Mouse (Mus musculus) intestine, embryonic 15.5 days (tissue): ENCODE measurements around the gene Mreg. TPM values are rescaled to one million over a fixed set of nuclear protein-coding genes. Genes with fewer than 3 reads are reported as not detected.
A peak's percentile ranks its signal among the peaks of the same experiment; 100 is the strongest.
"Not testable (repeated sequence)": the region's sequence is repeated elsewhere in the genome, so short reads cannot be mapped to it uniquely, and the experiment has no call there.

ENCODE experiments used
- ATAC-seq: fragments of 200-750 bp; cut with Nextera tagmentation; 2 replicates; pipeline ENCODE4 v1.8.0; 2017; ENCODE audit warnings: moderate TSS enrichment, moderate library complexity
- H3K27ac ChIP-seq: fragments of 300-500 bp; sonication (generic); 2 replicates; pipeline ENCODE4 v1.5.1; 2015; ENCODE audit warnings: mild to moderate bottlenecking, inconsistent platforms
- H3K27me3 ChIP-seq: fragments of 300-500 bp; sonication (generic); replicated peaks from 2 replicates; pipeline ENCODE4 v1.6.1; 2015; ENCODE audit warnings: inconsistent platforms
- H3K36me3 ChIP-seq: fragments of 300-500 bp; sonication (generic); 2 replicates; pipeline ENCODE4 v1.6.1; 2015; ENCODE audit warnings: inconsistent platforms
- H3K4me1 ChIP-seq: fragments of 300-500 bp; sonication (generic); replicated peaks from 2 replicates; pipeline ENCODE4 v1.6.1; 2015; ENCODE audit warnings: inconsistent platforms
- H3K4me2 ChIP-seq: fragments of 300-500 bp; sonication (generic); replicated peaks from 2 replicates; pipeline ENCODE4 v1.6.1; 2015; ENCODE audit warnings: mild to moderate bottlenecking, inconsistent platforms
- H3K4me3 ChIP-seq: fragments of 300-500 bp; sonication (generic); replicated peaks from 2 replicates; pipeline ENCODE4 v1.5.1; 2015; ENCODE audit warnings: inconsistent platforms
- H3K9ac ChIP-seq: fragments of 300-500 bp; sonication (generic); 2 replicates; pipeline ENCODE4 v1.6.1; 2015; ENCODE audit warnings: inconsistent platforms
- H3K9me3 ChIP-seq: fragments of 300-500 bp; sonication (generic); 2 replicates; pipeline ENCODE4 v1.6.1; 2016; ENCODE audit warnings: inconsistent platforms
- WGBS: fragments of 180-500 bp; shearing (Covaris S2); methylation state at CpG from one replicate; pipeline ENCODE4 v1.1.7; 2015; 5-methylcytosine and 5-hydroxymethylcytosine counted together
- polyA plus RNA-seq: library from polyadenylated mRNA; unstranded; fragments of >200 nt; fragmentation: Nextera tagmentation; extraction: Ambion mirVana; gene quantifications from 2 replicates; pipeline ENCODE4 v1.2.1, GENCODE M21; 2015

Gene Mreg
- 8.5 and 9.4 TPM in 2 replicates for polyA plus RNA-seq

- peak within 1 kb of the TSS; percentile 77 for H3K4me3 ChIP-seq
- no peaks in the 10 kb centered on the region for H3K36me3 ChIP-seq
- H3K27me3 ChIP-seq, result no peaks in the 10 kb centered on the region
- H3K9me3 ChIP-seq, result no peaks in the 10 kb centered on the region
- WGBS, result under 1% methylated on average over 84 of the region's 89 CpGs
- peak; percentile 85 for ATAC-seq
- no peak within 1 kb of the TSS for H3K27ac ChIP-seq
- H3K4me1 ChIP-seq, result peaks cover 5% of the 10 kb centered on the region; the same call in 1 of the 2 replicates
- peak within 1 kb of the TSS; percentile 97 for H3K4me2 ChIP-seq
- peak within 1 kb of the TSS; percentile 77 for H3K9ac ChIP-seq
Observed at GRCm38 (mm10) chr1:72211701-72212699, at the start of gene Mreg. Mreg (minus strand) TSS chr1:72212307.

- no peak overlapping the region for H3K27ac ChIP-seq
- no peaks in the 10 kb centered on the region for H3K27me3 ChIP-seq
- H3K4me3 ChIP-seq, result no peak overlapping the region
- no peaks in the 10 kb centered on the region for H3K36me3 ChIP-seq
- peaks cover 3% of the 10 kb centered on the region for H3K4me1 ChIP-seq
- H3K9ac ChIP-seq, result no peak overlapping the region
- H3K4me2 ChIP-seq, result peak overlapping the region; percentile 57; the same call in 1 of the 2 replicates
- H3K9me3 ChIP-seq, result no peaks in the 10 kb centered on the region
- whole genome bisulfite sequencing, result 84% methylated on average over 9 of the region's 9 CpGs
- no peak for ATAC-seq
Observed at GRCm38 (mm10) chr1:72256381-72257256, 44.5 kb upstream of the Mreg start.

GRCm38 (mm10) chr1:72255854-72256175, 43.7 kb upstream of the Mreg start:
- H3K36me3 ChIP-seq, result no peaks in the 10 kb centered on the region
- no peaks in the 10 kb centered on the region for H3K27me3 ChIP-seq
- ATAC-seq, result no peak
- H3K9me3 ChIP-seq, result no peaks in the 10 kb centered on the region
- 29% methylated on average over 11 of the region's 11 CpGs for WGBS
- H3K4me2 ChIP-seq, result peak overlapping the region; percentile 57
- H3K4me3 ChIP-seq, result no peak overlapping the region
- no peak overlapping the region for H3K9ac ChIP-seq
- H3K27ac ChIP-seq, result peak overlapping the region; percentile 81
- peaks cover 3% of the 10 kb centered on the region for H3K4me1 ChIP-seq

- H3K4me1 ChIP-seq, result peaks cover 3% of the 10 kb centered on the region
- H3K27me3 ChIP-seq, result no peaks in the 10 kb centered on the region
- WGBS, result 1% methylated on average over 15 of the region's 15 CpGs
- no peaks in the 10 kb centered on the region for H3K9me3 ChIP-seq
- ATAC-seq, result peak; percentile 92
- H3K4me3 ChIP-seq, result peak overlapping the region; percentile 40
- H3K27ac ChIP-seq, result peak overlapping the region; percentile 91
- no peaks in the 10 kb centered on the region for H3K36me3 ChIP-seq
- peak overlapping the region; percentile 57 for H3K4me2 ChIP-seq
- H3K9ac ChIP-seq, result no peak overlapping the region
Observed at GRCm38 (mm10) chr1:72255062-72255853, 43.2 kb upstream of the Mreg start.

GRCm38 (mm10) chr1:72254545-72255061, 42.5 kb upstream of the Mreg start:
- peak overlapping the region; percentile 57 for H3K4me2 ChIP-seq
- peak overlapping the region; percentile 51 for H3K9ac ChIP-seq
- H3K36me3 ChIP-seq, result no peaks in the 10 kb centered on the region
- peak; percentile 93 for ATAC-seq
- no peaks in the 10 kb centered on the region for H3K27me3 ChIP-seq
- H3K9me3 ChIP-seq, result no peaks in the 10 kb centered on the region
- H3K27ac ChIP-seq, result peak overlapping the region; percentile 91
- peaks cover 3% of the 10 kb centered on the region for H3K4me1 ChIP-seq
- H3K4me3 ChIP-seq, result peak overlapping the region; percentile 40
- under 1% methylated on average over 35 of the region's 35 CpGs for WGBS

GRCm38 (mm10) chr1:72253881-72254491, 41.9 kb upstream of the Mreg start:
- Histone ChIP-seq H3K4me3 (peak overlapping the region; percentile 40), H3K4me1 (peaks cover 3% of the 10 kb centered on the region), H3K9me3 (no peaks in the 10 kb centered on the region), H3K4me2 (peak overlapping the region; percentile 57), H3K36me3 (no peaks in the 10 kb centered on the region), H3K27me3 (no peaks in the 10 kb centered on the region), H3K27ac (peak overlapping the region; percentile 91; the same call in 1 of the 2 replicates), H3K9ac (no peak overlapping the region)
- WGBS, result 28% methylated on average over 11 of the region's 11 CpGs
- ATAC-seq, result peak; percentile 18; the same call in 1 of the 2 replicates

- ATAC-seq, result no peak
Observed at GRCm38 (mm10) chr1:72251806-72252205, 39.7 kb upstream of the Mreg start.

GRCm38 (mm10) chr1:72248226-72248737, 36.2 kb upstream of the Mreg start:
- not testable (repeated sequence) for H3K4me3 ChIP-seq, H3K9ac ChIP-seq, H3K27ac ChIP-seq, H3K4me1 ChIP-seq, H3K4me2 ChIP-seq, ATAC-seq, H3K36me3 ChIP-seq, H3K27me3 ChIP-seq, H3K9me3 ChIP-seq
- 44% methylated on average over 9 of the region's 9 CpGs for WGBS

More at GRCm38 (mm10) chr1:72251806-72252205, 39.7 kb upstream of the Mreg start:
- H3K4me1 ChIP-seq, result peaks cover 3% of the 10 kb centered on the region
- no peak overlapping the region for H3K4me3 ChIP-seq
- 89% methylated on average over 1 of the region's 1 CpGs for WGBS
- H3K27me3 ChIP-seq, result no peaks in the 10 kb centered on the region
- H3K27ac ChIP-seq, result no peak overlapping the region
- H3K9me3 ChIP-seq, result no peaks in the 10 kb centered on the region
- H3K36me3 ChIP-seq, result no peaks in the 10 kb centered on the region
- no peak overlapping the region for H3K9ac ChIP-seq
- no peak overlapping the region for H3K4me2 ChIP-seq

- Histone ChIP-seq H3K36me3 (no peaks in the 10 kb centered on the region), H3K4me2 (no peak overlapping the region), H3K4me3 (no peak overlapping the region), H3K27ac (peak overlapping the region; percentile 64; the same call in 1 of the 2 replicates), H3K9ac (no peak overlapping the region), H3K4me1 (no peaks in the 10 kb centered on the region), H3K9me3 (no peaks in the 10 kb centered on the region), H3K27me3 (no peaks in the 10 kb centered on the region)
- peak; percentile 92 for ATAC-seq
- WGBS, result 1% methylated on average over 12 of the region's 12 CpGs
Observed at GRCm38 (mm10) chr1:72244317-72245036, 32.4 kb upstream of the Mreg start.

GRCm38 (mm10) chr1:72243656-72244316, 31.7 kb upstream of the Mreg start:
- peak overlapping the region; percentile 51 for H3K4me2 ChIP-seq
- peak overlapping the region; percentile 98 for H3K27ac ChIP-seq
- under 1% methylated on average over 47 of the region's 47 CpGs for WGBS
- H3K4me1 ChIP-seq, result no peaks in the 10 kb centered on the region
- peak overlapping the region; percentile 74 for H3K9ac ChIP-seq
- peak overlapping the region; percentile 42 for H3K4me3 ChIP-seq
- peak; percentile 98 for ATAC-seq
- H3K9me3 ChIP-seq, result no peaks in the 10 kb centered on the region
- H3K27me3 ChIP-seq, result no peaks in the 10 kb centered on the region
- no peaks in the 10 kb centered on the region for H3K36me3 ChIP-seq
